Mouse (Mus musculus) kidney, adult 18-20 months (tissue): ENCODE results near the gene Bmi1.

Experiments
- DNase-seq: peaks from one replicate; pipeline ENCODE4 v3.0.0; 2021

Gene Bmi1

GRCm38 (mm10) chr2:18734394-18735127 is 57.7 kb downstream of the Bmi1 start:
- DNase-seq = no peak
